Mouse (Mus musculus) lung, postnatal 36 days (tissue): ENCODE results near the gene Emg1.

Experiments
- DNase-seq: peaks from one replicate; pipeline ENCODE4 v3.0.0; 2022; ENCODE audit warnings: mixed read lengths

The Emg1 gene

DNA sequence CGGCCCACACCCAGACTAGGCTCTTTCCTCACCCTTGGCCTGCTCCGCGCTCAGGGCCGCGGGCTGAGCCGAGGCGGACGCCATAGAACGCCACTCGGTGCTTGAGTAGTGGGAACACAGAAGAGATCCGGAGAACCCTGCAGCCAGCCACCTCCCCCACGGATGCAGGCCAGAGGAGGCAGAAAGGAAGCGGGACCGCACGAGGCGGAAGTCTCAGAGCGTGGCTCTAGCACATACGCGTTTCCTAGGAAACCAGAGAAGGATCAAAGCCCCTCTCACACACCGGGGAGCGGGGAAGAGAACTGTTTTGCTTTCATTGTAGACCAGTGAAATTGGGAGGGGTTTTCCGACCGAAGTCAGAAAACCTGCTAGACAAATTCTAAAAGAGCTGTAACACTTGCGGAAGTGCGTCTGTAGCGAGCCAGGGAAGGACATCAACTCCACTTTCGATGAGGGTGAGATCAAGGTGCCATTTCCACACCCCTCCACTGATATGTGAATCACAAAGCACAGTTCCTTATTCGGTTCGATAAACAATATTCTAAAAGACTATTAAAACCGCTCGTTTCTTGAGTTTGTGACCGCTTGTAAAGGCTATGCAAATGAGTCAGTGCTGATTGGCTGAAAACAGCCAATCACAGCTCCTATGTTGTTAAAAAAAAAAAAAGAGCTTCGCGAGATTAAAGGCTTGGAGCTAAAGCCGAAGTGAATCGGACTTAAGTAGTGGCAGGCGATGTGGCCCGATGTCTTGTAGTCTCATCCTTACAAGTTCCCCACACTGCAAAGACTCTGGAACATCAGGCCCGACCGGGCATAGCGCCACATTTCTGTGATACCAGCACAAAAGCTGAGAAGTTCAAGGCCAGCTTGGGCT, 29.1 kb upstream of the Emg1 start, which contains the start of gene Grcc10:
Gene Grcc10 (minus strand): TSS at position 487 of the 874 bp plus-strand sequence.
- DNase-seq = peak; percentile 92

GRCm38 (mm10) chr6:124740211-124740887, 28.4 kb upstream of the Emg1 start:
- peak; percentile 79 for DNase-seq

- DNase-seq = no peak
These were observed 27.3 kb upstream of the Emg1 start for GRCm38 (mm10) chr6:124739231-124739796.

DNA sequence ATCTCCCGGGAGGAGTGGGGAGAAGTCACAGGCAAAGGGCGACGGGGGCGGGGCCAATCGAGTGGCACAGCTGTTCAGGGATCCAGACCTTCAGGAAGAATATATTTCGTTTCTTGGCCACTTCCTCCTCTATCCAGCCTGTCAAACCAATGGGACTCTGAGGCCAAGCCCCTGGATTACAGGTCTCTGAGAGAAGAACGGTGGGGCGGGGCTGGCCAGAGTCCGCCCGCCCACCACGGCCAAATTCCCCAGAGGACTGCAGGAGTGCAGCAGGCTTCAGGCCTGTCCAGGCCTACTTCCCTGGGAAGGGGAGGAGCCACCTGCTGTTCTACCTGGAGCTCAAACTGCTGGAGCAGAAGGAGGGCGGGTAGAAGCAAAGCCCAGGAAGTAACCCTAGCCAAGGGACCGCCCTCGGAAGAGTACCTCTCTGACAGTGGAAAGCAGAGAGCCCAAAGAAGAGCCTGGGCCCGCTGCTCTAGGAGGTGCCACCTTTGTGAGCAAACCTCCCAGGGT, 26.6 kb upstream of the Emg1 start, which contains the start of gene Ptpn6:
Gene Ptpn6 (minus strand): TSS at position 204 of the 513 bp plus-strand sequence.
- peak; percentile 92 for DNase-seq

GRCm38 (mm10) chr6:124737040-124737439, 25.1 kb upstream of the Emg1 start:
- DNase-seq = no peak

GRCm38 (mm10) chr6:124734417-124734816, 22.4 kb upstream of the Emg1 start:
- no peak for DNase-seq

- DNase-seq = peak; percentile 81
These were observed 20.7 kb upstream of the Emg1 start for GRCm38 (mm10) chr6:124732476-124733370.

GRCm38 (mm10) chr6:124731038-124731437, 19.1 kb upstream of the Emg1 start:
- DNase-seq = no peak

DNA sequence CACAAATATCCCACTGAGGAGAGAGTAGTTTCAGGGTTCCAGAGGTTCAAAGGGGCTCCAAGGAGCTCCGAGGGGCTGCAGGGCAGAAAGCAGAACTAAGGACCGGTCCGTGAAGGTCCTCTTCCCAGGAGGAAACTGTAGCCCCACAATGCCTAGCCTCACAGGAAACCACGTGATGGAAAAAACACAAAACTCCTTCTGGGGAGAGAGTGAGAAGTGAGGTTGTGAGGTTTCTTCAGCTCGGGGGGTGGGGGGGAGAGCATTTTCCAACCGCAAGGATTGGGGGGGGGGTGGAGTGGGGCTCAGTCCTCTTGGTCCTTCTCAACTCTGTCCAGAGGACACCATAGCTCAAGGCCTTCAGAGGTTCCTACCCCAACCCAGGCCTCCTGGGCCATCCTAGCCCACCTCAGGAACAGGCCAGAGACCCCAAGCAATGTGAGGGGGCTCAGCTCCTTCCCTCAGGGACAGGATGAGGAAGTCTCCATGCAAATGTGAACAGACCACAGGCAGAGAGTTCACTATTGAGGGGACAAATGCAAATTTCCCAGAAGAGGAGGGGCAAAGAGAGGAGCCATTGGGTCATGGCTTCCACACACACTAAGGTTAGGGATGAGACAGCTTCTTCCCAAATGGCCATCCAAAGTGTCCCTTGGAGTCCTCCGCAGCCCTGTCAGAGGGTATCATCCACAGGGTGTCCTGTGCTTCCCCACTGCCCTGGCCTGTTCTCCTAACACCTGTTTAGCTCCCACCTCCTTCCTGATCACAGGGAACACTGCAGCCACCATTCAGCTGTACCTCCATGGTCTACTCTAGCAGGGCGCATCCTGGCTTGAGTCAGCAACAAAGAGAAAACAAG, 18.1 kb upstream of the Emg1 start:
- DNase-seq = peak; percentile 49

- no peak for DNase-seq
These were observed 16.6 kb upstream of the Emg1 start for GRCm38 (mm10) chr6:124728621-124729020.

DNA sequence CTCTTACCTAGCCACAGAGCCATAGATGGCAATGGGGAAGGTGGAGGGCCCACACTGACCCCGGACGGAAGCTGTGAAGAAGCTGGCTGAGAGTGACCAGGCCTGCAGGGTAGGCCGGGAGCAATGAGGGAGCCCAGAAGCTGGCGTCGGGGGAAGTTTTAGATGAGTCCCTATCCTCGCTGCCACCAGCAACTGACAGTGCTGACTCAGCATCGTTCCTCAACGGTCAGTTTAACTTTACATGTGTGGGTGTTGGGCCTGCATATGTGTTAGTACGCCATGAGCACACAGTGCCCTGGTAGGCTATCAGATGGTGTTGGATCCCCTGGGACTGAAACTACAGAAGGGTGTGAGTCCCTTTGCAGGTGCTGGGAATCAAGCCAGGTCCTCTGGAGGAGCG, 12.5 kb upstream of the Emg1 start:
- no peak for DNase-seq

- peak; percentile 54 for DNase-seq
These were observed 11.6 kb upstream of the Emg1 start for GRCm38 (mm10) chr6:124723541-124723940.

GRCm38 (mm10) chr6:124722876-124723473, 11.0 kb upstream of the Emg1 start:
- no peak for DNase-seq

GRCm38 (mm10) chr6:124720904-124721303, 8.9 kb upstream of the Emg1 start:
- peak; percentile 39 for DNase-seq

DNA sequence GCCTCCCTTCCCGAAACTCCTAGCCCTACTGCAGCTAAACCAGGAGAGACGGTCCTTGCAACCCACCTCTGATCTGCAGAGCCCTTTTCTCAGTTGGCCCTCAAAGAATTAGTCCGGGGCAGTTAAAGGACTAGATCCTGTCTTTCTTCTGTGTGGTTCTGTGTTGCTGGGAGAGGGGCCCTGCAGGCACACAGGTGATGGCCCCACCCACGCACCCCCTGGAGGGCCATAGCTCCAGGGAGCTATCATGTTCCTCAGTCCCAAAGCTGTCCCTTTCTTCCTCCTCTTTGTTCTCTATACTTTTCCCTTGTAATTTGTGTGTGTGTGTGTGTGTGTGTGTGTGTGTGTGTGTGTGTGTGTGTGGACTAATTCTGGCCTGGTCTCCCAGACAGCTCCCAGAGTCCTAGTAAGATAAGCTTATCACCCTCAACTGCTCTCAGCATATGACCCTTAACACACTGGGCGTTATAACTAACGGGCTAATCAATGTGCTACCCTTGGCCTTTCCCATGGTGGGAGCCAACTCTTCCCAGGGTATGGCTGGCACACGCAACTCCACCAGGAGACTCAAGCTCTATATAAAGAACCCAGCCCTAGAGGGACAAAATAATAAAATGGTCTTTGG, 7.5 kb upstream of the Emg1 start:
- no peak for DNase-seq

DNA sequence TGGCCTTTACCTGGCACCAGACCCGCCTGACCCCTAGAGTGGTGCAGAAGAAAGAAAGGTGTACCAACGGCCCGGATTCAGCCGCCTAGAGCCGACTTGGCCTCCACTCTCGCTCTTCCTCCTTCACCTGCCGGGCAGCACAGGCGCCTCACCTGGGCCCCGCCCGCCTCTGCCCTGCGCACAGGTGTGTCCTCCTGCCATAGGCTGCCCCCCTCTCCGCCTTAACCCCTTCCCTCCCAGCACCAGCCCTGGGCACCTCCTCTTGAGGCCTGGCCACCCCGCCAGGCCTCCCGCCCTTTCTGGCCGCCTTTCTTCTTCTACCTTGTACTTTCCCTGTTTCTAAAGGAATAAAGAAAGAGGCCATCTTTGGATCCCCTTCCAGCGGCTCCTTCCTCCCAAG, 6.7 kb upstream of the Emg1 start:
- DNase-seq = peak; percentile 87

GRCm38 (mm10) chr6:124717968-124718367, 6.0 kb upstream of the Emg1 start:
- DNase-seq = no peak

DNA sequence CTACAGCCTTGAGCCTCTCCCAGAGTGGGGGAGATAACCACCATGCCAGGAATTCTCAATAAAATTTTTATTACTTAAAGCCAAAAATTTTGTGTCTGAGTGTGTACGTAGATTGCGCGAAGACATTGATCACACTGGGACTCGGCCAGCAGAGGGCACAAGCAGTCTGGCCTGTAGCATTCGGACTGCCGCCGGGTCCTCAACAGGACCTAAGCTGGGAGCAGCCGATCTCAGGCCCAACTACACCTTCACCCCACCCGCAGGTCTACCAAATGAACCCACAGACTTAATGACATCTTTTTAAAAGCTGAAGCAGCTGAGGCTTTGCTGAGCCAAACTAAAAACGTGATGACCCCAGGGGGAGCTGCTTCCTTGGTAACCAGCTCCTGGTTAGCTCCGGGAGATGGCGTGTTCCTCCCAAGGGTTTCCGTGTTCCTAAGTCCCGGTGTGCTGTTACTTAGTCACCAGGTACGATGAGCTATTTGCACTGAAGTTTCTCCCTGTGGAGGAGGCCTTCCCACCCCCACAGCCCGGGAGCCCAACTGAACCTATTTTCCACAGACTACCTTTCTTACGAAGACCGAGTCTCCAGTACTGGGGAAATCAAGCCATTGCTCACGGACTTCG, 5.0 kb upstream of the Emg1 start:
- DNase-seq = peak; percentile 75

GRCm38 (mm10) chr6:124712918-124713317, 940 bp upstream of the Emg1 start:
- DNase-seq = no peak
